Mouse (Mus musculus): ENCODE measurements around the gene Rufy1.
A peak's percentile ranks its signal among the peaks of the same experiment; 100 is the strongest.
"Not testable (repeated sequence)": the region's sequence is repeated elsewhere in the genome, so short reads cannot be mapped to it uniquely, and the experiment has no call there.

Gene Rufy1

GRCm38 (mm10) chr11:50379023-50379752 is 51.7 kb downstream of the Rufy1 start:
- no peak for DNase-seq (ENCODE audit: low read depth, low spot score)

GRCm38 (mm10) chr11:50377892-50378684 is 52.8 kb downstream of the Rufy1 start:
- peak; percentile 61 for DNase-seq (ENCODE audit: low read depth, low spot score)

- peak; percentile 98 for DNase-seq (ENCODE audit: low read depth, low spot score)
Measured at GRCm38 (mm10) chr11:50376911-50377891, 53.7 kb downstream of the Rufy1 start, which contains the start of gene Hnrnph1. Hnrnph1 (plus strand) TSS chr11:50376990.

GRCm38 (mm10) chr11:50376156-50376790 is 54.7 kb downstream of the Rufy1 start:
- no peak for DNase-seq (ENCODE audit: low read depth, low spot score)

GRCm38 (mm10) chr11:50375421-50375820 is 55.5 kb downstream of the Rufy1 start:
- no peak for DNase-seq (ENCODE audit: low read depth, low spot score)

- no peak for DNase-seq (ENCODE audit: low read depth, low spot score)
Measured at GRCm38 (mm10) chr11:50374286-50375015, 56.5 kb downstream of the Rufy1 start.

GRCm38 (mm10) chr11:50373621-50374020 is 57.3 kb downstream of the Rufy1 start:
- no peak for DNase-seq (ENCODE audit: low read depth, low spot score)

GRCm38 (mm10) chr11:50373086-50373485 is 57.8 kb downstream of the Rufy1 start:
- DNase-seq (ENCODE audit: low read depth, low spot score): no peak

GRCm38 (mm10) chr11:50371911-50372310 is 59.0 kb downstream of the Rufy1 start:
- DNase-seq (ENCODE audit: low read depth, low spot score): no peak

- peak; percentile 59 for DNase-seq (ENCODE audit: low read depth, low spot score)
Measured at GRCm38 (mm10) chr11:50371399-50371841, 59.5 kb downstream of the Rufy1 start.

GRCm38 (mm10) chr11:50370969-50371368 is 60.0 kb downstream of the Rufy1 start:
- no peak for DNase-seq (ENCODE audit: low read depth, low spot score)

GRCm38 (mm10) chr11:50369360-50369911 is 61.5 kb downstream of the Rufy1 start:
- DNase-seq (ENCODE audit: low read depth, low spot score): no peak

- DNase-seq (ENCODE audit: low read depth, low spot score): no peak
Measured at GRCm38 (mm10) chr11:50367531-50367930, 63.4 kb downstream of the Rufy1 start.

GRCm38 (mm10) chr11:50365322-50365721 is 65.6 kb downstream of the Rufy1 start:
- DNase-seq (ENCODE audit: low read depth, low spot score): no peak

GRCm38 (mm10) chr11:50364548-50364947 is 66.4 kb downstream of the Rufy1 start:
- DNase-seq (ENCODE audit: low read depth, low spot score): peak; percentile 65

- DNase-seq (ENCODE audit: low read depth, low spot score): not testable (repeated sequence)
Measured at GRCm38 (mm10) chr11:50361282-50361681, 69.6 kb downstream of the Rufy1 start.

GRCm38 (mm10) chr11:50358950-50359861 is 71.7 kb downstream of the Rufy1 start:
- DNase-seq (ENCODE audit: low read depth, low spot score): peak; percentile 43

- no peak for DNase-seq (ENCODE audit: low read depth, low spot score)
Measured at GRCm38 (mm10) chr11:50355395-50355794, 75.5 kb downstream of the Rufy1 start.

GRCm38 (mm10) chr11:50354851-50355250 is 76.1 kb downstream of the Rufy1 start:
- no peak for DNase-seq (ENCODE audit: low read depth, low spot score)

Data from embryo, embryonic 11.5 days (tissue).